Mouse (Mus musculus) kidney, adult 2 months (tissue): ENCODE results near the gene Otop3. TPM values are rescaled to one million over a fixed set of nuclear protein-coding genes. Genes with fewer than 3 reads are reported as not detected.

Source experiments
- DNase-seq: peaks from one replicate; pipeline ENCODE4 v3.0.0; 2021
- H3K27ac ChIP-seq: fragments of 200-500 bp; 2 replicates; pipeline ENCODE4 v1.5.1; 2012; ENCODE audit warnings: low read depth, low read length, control low read depth, inconsistent platforms; ENCODE audit not compliant: insufficient read depth
- H3K27me3 ChIP-seq: fragments of 200-500 bp; replicated peaks from 2 replicates; pipeline ENCODE4 v1.6.1; 2012; ENCODE audit warnings: mild to moderate bottlenecking, moderate library complexity, low read length, inconsistent platforms; ENCODE audit not compliant: control insufficient read depth, insufficient read depth
- H3K36me3 ChIP-seq: fragments of 200-500 bp; 2 replicates; pipeline ENCODE4 v1.6.1; 2012; ENCODE audit warnings: mild to moderate bottlenecking, moderate library complexity, low read length, inconsistent platforms; ENCODE audit not compliant: control insufficient read depth, insufficient read depth
- H3K4me1 ChIP-seq: fragments of 200-500 bp; 2 replicates; pipeline ENCODE4 v1.6.1; 2011; ENCODE audit warnings: low read length; ENCODE audit not compliant: control insufficient read depth, insufficient read depth
- H3K4me3 ChIP-seq: fragments of 200-500 bp; 2 replicates; pipeline ENCODE4 v1.5.1; 2011; ENCODE audit warnings: mild to moderate bottlenecking, low read depth, low read length, control low read depth; ENCODE audit not compliant: insufficient read depth
- CTCF ChIP-seq: fragments of 200-500 bp; conservative IDR thresholded peaks from 2 replicates; pipeline ENCODE4 v1.5.1; 2011; ENCODE audit warnings: low read depth, mild to moderate bottlenecking, control low read depth, low read length, moderate library complexity, mixed read lengths; ENCODE audit not compliant: insufficient read depth, insufficient read length
- POLR2A ChIP-seq: fragments of 200-500 bp; IDR thresholded peaks from one replicate; pipeline ENCODE4 v1.6.1; 2011; ENCODE audit warnings: low read depth, low read length, control low read depth
- WGBS: fragments of 180-500 bp; shearing (Covaris S2); methylation state at CpG from one replicate; pipeline ENCODE4 v1.1.7; 2018; 5-methylcytosine and 5-hydroxymethylcytosine counted together
- polyA plus RNA-seq: library from polyadenylated mRNA; depleted of rRNA; stranded (reverse); fragments of >200 nt; gene quantifications from 2 replicates; pipeline ENCODE4 v1.2.3, GENCODE M21; 2012

Gene Otop3
- polyA plus RNA-seq, 1 experiment: 0.13 TPM

DNA sequence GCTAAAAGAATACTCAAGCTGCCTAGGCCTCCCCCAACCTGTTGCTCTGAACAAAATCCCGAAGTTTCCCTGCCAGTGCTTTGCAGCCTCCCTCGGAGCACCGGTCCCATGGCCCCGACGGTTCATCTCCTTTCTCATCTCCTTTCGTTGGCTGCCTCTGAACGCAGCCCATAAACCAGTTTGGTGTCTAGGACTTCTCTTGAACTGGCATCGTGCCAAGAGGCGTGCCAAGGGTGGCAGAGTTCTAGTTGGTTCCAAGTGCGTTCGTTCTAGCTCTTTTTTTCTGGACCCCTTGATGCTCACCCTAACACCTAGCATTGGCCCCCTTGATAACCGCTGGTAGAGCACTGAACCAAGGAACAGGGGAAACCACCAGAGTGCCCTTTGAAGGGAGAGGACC, 692 bp downstream of the Otop3 start:
- H3K36me3 ChIP-seq: no peaks in the 10 kb centered on the region
- no peaks in the 10 kb centered on the region for H3K27me3 ChIP-seq
- WGBS: 48% methylated on average over 12 of the region's 12 CpGs
- peaks cover 5% of the 10 kb centered on the region; the same call in 1 of the 2 replicates for H3K4me1 ChIP-seq
- no peak overlapping the region for H3K27ac ChIP-seq
- TF ChIP-seq CTCF (no peak), POLR2A (no peak)
- peak; percentile 42 for DNase-seq
- no peak overlapping the region for H3K4me3 ChIP-seq

DNA sequence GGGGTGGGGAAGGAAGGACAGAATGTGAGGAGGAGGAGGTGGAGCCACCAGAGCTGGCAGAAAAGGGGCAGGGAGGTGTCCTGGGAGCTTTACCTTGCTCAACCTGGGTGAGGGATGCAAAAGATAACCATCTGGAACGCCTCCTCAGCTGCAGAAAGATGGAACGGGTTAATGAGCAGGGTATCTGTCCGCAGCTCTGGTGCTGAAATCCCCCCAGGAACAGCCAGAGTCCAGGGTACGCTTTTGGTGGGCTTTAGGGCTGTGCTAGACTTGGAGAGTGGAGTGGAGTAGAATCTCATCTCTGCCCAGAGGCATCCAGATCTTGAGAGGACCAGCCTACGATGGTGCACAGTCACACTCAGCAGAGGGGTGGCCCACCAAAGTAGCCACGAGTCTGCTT, 1.6 kb downstream of the Otop3 start:
- H3K36me3 ChIP-seq: no peaks in the 10 kb centered on the region
- TF ChIP-seq CTCF (no peak), POLR2A (no peak)
- peaks cover 5% of the 10 kb centered on the region; the same call in 1 of the 2 replicates for H3K4me1 ChIP-seq
- no peaks in the 10 kb centered on the region for H3K27me3 ChIP-seq
- 18% methylated on average over 6 of the region's 6 CpGs for WGBS
- DNase-seq: no peak
- H3K27ac ChIP-seq: no peak overlapping the region
- no peak overlapping the region for H3K4me3 ChIP-seq

DNA sequence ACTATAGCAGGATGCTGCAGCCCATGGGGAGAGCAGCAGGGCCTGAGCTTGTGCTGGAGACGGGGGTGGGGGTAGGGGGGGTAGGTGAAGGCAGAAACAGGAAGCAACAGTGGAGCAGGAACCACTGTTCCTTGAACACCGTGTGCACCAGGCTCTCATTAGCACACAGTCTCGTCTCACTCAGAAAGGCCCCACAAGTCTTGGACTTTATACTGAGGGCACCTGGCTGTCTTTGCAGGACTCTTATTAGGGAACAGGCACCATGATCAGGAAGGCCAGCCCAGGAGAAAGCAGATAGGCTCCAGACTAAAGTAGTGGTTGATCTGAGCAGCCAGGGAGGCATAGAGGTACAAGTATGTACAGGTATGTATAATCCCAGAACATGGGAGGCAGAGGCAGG, 2.8 kb downstream of the Otop3 start:
- 32% methylated on average over 3 of the region's 3 CpGs for WGBS
- peak; percentile 69 for DNase-seq
- no peak overlapping the region for H3K4me3 ChIP-seq
- TF ChIP-seq POLR2A (no peak), CTCF (no peak)
- H3K4me1 ChIP-seq: peaks cover 5% of the 10 kb centered on the region; the same call in 1 of the 2 replicates
- no peaks in the 10 kb centered on the region for H3K36me3 ChIP-seq
- H3K27ac ChIP-seq: no peak overlapping the region
- no peaks in the 10 kb centered on the region for H3K27me3 ChIP-seq

DNA sequence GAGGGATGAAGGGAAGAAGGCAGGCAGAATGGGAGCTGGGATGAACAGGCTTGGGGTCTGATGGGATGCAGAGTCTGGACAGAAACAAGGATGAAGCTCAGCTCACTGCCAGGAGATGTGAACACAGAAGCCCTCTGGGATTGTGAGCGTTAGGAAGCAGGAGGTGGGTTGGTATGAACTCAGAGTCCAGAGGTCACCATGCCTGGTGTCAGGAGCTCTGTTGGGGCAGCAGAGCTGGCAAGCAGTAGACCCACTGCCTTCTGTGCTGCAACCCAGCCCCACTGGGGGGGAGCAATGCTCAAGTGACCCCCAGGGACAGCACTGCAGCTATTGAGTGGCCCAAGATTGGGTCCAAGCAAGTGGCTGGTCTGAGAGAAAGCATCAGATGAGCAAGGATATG, 3.3 kb downstream of the Otop3 start:
- H3K36me3 ChIP-seq: no peaks in the 10 kb centered on the region
- WGBS: 26% methylated on average over 1 of the region's 1 CpGs
- no peaks in the 10 kb centered on the region for H3K27me3 ChIP-seq
- peaks cover 5% of the 10 kb centered on the region; the same call in 1 of the 2 replicates for H3K4me1 ChIP-seq
- TF ChIP-seq CTCF: no peak
- no peak for TF ChIP-seq POLR2A
- H3K27ac ChIP-seq: no peak overlapping the region
- DNase-seq: peak; percentile 55
- H3K4me3 ChIP-seq: no peak overlapping the region

DNA sequence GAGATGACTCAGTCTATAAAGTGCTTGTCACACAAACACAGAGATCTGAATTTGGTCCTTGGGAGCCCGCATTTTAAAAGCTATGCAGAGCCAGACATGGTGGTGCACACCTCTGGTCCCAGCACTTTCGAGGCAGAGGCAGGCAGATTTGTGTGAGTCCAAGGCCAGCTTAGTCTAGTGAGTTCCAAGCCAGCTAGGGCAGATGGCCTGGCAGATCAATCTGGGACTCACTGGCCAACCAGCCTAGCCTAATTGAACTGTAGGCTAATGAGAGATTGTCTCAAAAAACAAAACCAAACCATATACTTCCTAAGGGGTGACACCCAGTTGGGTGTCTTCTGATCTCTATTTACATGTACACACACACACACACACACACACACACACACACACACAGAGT, 6.7 kb downstream of the Otop3 start:
- no peak for DNase-seq
- 72% methylated on average over 2 of the region's 2 CpGs for WGBS
- Histone ChIP-seq H3K27me3 (no peaks in the 10 kb centered on the region), H3K4me1 (peaks cover 5% of the 10 kb centered on the region; the same call in 1 of the 2 replicates), H3K4me3 (no peak overlapping the region), H3K36me3 (no peaks in the 10 kb centered on the region), H3K27ac (no peak overlapping the region)
- TF ChIP-seq POLR2A (no peak), CTCF (no peak)

DNA sequence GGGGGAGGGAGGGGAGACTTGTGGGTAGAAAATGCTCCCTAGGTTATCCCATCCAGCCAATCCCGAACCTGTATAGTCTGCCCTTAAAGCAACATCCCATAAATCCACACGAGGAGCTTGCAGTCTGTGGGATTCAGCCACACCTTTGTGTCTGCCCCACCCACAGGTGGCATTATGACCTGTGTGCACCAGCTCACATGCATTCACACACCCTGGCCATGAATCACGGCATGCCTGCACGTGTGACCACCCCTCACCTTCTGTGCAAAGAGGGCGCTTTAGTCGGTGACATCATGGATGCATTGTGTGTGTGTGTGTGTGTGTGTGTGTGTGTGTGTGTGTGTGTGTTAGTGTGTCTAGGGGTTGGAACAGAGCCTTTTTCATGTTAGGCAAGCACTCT, 7.3 kb downstream of the Otop3 start:
- DNase-seq: no peak
- 58% methylated on average over 6 of the region's 6 CpGs for WGBS

DNA sequence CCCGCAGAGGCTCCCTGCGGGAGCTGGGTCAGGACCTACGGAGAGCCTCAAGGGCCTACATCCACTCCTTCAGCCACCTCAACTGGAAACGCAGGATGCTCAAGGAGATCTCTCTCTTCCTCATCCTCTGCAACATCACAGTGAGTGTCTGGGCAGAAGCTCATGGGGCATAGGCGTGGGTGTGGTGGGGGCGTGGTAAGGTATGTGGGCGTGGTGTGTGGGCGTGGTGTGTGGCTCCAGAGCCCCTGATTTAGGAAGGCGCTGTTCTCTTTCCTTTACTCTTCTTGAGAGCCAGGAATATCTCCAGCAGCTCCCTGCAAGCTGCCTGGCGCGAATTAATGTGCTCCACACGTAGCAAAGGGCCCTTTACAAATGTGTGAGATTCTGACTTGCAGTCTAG, 10.4 kb downstream of the Otop3 start:
- no peaks in the 10 kb centered on the region for H3K36me3 ChIP-seq
- DNase-seq: no peak
- no peak for TF ChIP-seq POLR2A
- no peak for TF ChIP-seq CTCF
- H3K27ac ChIP-seq: no peak overlapping the region
- no peaks in the 10 kb centered on the region for H3K4me1 ChIP-seq
- no peak overlapping the region for H3K4me3 ChIP-seq
- H3K27me3 ChIP-seq: no peaks in the 10 kb centered on the region
- WGBS: 23% methylated on average over 12 of the region's 12 CpGs

More for the DNA sequence above, 7.3 kb downstream of the Otop3 start:
- TF ChIP-seq POLR2A: no peak
- no peak for TF ChIP-seq CTCF
- Histone ChIP-seq H3K4me1 (peaks cover 5% of the 10 kb centered on the region; the same call in 1 of the 2 replicates), H3K4me3 (no peak overlapping the region), H3K27me3 (no peaks in the 10 kb centered on the region), H3K36me3 (no peaks in the 10 kb centered on the region), H3K27ac (no peak overlapping the region)

DNA sequence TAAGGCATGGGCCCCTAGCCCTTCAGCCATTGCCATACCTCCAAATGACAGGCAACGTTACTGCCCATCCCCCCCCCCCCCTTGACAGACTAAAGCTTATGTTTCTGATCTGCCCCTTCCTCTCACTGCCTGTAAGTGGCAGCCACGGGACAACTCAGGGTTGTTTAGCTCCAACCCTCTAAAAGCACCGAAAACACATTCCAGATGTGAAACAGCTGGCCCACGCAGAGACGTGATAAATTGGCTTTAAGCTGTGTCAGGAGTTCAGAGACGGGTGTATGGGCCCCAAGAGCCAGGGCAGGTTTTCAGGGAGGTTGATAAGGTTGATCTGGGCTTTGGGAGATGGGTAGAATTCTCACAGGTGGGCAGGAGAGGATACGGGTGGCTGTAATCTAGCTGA, 11.0 kb downstream of the Otop3 start:
- TF ChIP-seq POLR2A (no peak), CTCF (no peak)
- 27% methylated on average over 7 of the region's 7 CpGs for WGBS
- Histone ChIP-seq H3K4me1 (no peaks in the 10 kb centered on the region), H3K36me3 (no peaks in the 10 kb centered on the region), H3K4me3 (no peak overlapping the region), H3K27me3 (no peaks in the 10 kb centered on the region), H3K27ac (no peak overlapping the region)
- no peak for DNase-seq
